Mouse (Mus musculus): Measurements from ENCODE around the gene Cfb.
"Not testable (repeated sequence)": the region's sequence is repeated elsewhere in the genome, so short reads cannot be mapped to it uniquely, and the experiment has no call there.

Gene Cfb

GRCm38 (mm10) chr17:34862416-34863081 is at the start of gene Cfb:
Cfb (minus strand) TSS chr17:34862518.
- peak; percentile 74 to 86 for DNase-seq

DNA sequence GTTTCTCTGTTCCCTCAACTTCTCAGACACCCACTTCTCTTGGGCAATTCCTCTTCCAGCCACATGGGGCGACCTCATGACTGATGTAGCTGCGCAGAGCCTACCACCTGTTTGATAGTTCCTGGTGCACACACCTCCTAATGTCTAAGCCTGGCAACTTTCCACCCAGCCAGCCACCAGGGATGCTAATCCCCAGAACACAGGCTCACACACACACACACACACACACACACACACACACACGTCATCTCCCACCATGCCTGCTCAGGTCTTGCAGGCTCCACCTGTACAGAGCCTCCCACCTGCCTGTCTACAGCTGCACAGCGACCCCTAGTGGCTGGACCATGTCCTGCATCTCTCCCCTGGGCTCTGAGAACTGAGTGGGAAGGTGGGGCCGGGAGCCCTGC is 49.6 kb upstream of the Cfb start:
- peak; percentile 87 to 93 for DNase-seq

- DNase-seq = peak; percentile 57 to 83
These were observed 48.7 kb upstream of the Cfb start for GRCm38 (mm10) chr17:34910982-34911381.

GRCm38 (mm10) chr17:34902895-34903294 is 40.6 kb upstream of the Cfb start:
- DNase-seq = no peak

- DNase-seq = not testable (repeated sequence)
These were observed 39.6 kb upstream of the Cfb start for GRCm38 (mm10) chr17:34901948-34902347.

GRCm38 (mm10) chr17:34900826-34901225 is 38.5 kb upstream of the Cfb start:
- DNase-seq = not testable (repeated sequence)

DNA sequence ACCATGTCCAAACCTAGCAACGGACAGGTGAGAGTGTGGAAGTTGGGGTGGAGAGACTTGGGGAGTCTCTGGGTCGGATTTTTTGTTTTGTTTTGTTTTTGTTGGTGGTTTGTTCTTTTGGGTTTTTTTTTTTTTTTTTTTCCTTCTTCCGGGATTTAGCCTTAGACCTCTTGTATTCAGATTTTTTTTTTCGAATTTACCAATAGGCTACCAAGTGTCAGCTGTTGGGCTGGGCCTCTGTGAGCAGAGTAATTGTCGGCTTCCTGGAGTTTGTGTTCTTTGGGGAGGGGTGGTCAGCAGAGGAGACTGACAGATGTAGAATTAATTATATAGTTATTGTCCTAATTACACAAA is 37.5 kb upstream of the Cfb start:
- peak; percentile 48 to 67 for DNase-seq

- DNase-seq = peak; percentile 52 to 74
These were observed 37.0 kb upstream of the Cfb start for GRCm38 (mm10) chr17:34899053-34899889.

GRCm38 (mm10) chr17:34898706-34899052 is 36.4 kb upstream of the Cfb start:
- DNase-seq = no peak

DNA sequence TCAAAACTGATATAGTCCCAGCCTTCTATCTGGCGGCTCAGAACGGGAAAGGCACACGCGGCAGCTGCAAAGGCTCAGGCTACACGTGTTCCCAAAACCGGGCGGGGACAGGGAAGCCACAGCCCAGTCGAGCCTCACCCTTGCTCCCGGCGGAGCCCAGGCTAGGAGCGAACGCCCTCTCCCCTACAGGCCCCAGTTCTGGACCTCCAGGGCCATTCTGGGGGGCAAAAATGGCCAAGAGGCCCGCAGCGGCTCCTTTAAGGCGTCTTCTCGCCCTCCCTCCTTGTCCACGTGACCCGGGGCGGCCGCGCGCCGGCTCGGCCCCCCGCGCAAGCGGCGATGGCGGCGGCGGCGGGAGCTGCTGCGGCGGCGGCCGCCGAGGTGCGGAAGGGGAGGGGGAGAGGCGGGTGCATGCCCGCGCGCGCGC is 35.9 kb upstream of the Cfb start, which contains the start of the genes C2 and Ehmt2:
Gene C2 (minus strand): TSS at position 106 of the 427 bp plus-strand sequence.
Gene Ehmt2 (plus strand): TSS at position 310 of the 427 bp plus-strand sequence.
- DNase-seq = peak; percentile 78 to 92

DNA sequence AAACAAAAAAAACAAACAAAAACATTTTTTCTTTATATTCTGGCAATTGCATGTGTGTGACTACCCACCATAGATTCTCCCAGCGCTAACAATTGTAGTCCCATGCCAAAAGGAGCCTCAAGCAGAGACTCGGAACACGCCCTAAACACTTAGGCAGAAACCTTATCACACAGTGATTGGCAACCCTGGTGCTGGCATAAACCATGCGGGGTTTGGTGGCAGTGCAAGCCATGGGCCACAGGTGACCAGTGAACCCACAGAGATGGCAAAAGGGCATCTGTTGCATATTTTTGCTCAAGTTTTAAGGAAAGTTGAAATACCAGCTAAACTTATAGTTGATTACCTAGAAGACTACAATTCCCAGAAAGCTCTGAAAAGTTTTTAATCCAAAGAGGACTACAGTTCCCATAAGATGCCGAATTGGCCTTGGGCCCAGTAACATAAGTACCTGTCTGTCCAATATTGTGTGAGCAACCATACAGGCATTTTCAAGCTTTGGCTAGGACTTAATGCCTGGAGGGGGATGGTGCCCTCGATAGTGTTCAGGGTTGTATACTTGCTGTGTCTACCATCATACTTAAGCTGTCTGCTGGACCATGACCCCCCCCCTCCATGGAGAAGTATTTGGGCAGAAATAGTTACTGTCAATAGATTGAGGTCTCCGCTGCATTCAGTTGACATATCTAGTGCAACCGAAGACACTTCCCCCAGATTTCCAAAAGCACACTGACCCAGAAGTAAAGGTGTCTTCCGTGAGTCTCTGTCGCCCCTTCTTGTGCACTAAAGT is 35.2 kb upstream of the Cfb start:
- DNase-seq = peak in 1 of 2 experiments; percentile 57

- peak in 1 of 2 experiments; percentile 48 for DNase-seq
These were observed 34.0 kb upstream of the Cfb start for GRCm38 (mm10) chr17:34896366-34896765.

GRCm38 (mm10) chr17:34895724-34896123 is 33.4 kb upstream of the Cfb start:
- peak in 1 of 2 experiments; percentile 42 for DNase-seq

GRCm38 (mm10) chr17:34894801-34895530 is 32.6 kb upstream of the Cfb start:
- peak; percentile 62 to 69 for DNase-seq

DNA sequence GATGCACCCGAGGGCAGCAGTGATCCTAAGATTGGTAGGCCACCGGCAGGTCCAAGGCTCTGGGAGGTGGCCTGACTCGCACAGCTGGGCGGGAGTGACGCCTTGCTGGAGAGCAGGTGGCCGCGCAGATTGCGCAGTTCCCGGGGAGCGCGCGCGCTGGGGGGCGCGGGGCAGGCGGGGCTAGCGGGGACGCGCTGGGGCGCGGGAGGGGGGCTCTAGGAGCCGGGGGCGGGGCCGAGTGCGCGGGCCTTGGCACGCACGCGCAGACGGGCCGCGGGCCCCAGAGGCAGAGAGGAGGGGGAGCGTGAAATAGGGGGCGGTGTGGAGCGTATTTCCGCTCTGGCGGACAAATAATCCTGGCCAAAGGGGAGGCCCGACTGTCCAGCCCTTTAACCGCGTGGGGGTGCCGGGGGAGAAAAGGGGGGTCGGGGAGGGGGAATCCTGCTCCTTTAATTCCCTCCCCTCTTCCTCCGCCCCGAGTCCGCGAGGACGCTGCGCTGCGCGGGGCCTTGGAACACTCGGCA is 31.8 kb upstream of the Cfb start:
- peak; percentile 95 to 97 for DNase-seq

DNA sequence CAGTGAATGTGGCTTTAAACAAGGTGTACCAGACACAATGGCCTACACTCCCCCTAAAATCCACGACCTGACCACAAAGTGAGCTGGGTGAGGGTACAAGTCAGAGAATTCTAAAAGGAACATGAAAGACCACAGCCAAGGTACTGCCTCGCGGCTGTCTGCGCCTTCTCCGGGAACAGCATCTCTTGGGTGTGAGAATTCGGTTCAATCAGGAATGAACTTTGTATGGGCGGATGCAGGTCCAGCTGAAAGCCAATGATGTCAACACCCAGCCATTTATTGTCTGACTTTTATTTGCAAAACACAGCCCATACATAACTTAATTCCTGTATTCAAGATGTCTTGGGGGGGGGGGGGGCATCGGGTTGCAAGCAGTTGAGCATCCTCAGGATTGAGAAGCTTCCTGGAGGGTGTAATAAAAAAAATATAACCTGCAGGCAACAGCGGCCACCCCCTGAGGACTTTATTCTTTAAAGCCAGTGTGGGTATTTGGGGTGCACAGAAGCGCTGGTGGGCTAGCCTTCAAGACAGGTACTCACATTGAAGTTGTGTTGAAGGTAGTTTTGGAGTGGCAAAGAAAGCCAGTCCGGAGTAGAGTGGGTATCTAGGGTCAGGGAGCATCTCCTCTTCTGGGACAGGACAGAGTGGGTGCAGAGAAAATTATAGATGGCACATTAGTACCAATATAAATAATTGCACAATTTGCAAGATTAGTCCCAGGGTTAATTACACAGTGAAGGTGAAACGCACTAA is 30.9 kb upstream of the Cfb start:
- no peak for DNase-seq

DNA sequence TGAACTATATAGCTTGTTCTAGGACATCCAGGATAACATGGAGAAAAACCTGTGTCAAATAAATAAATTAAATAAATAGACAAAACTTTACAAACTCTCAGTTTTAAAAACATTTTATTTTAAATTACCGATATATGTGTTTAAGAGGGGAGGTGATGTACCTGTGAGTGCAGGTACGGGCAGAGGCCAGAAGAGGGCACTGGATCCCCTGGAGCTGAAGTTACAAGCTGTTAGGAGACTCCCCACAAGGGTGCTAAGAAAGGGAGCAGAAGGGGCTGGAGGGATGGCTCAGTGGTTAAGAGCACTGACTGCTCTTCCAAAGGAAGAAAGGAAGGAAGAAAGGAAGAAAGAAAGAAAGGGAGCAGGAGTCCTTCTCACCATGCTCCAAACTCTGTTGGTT is 29.1 kb upstream of the Cfb start:
- DNase-seq = no peak

GRCm38 (mm10) chr17:34890074-34890743 is 27.9 kb upstream of the Cfb start:
- DNase-seq = no peak

DNA sequence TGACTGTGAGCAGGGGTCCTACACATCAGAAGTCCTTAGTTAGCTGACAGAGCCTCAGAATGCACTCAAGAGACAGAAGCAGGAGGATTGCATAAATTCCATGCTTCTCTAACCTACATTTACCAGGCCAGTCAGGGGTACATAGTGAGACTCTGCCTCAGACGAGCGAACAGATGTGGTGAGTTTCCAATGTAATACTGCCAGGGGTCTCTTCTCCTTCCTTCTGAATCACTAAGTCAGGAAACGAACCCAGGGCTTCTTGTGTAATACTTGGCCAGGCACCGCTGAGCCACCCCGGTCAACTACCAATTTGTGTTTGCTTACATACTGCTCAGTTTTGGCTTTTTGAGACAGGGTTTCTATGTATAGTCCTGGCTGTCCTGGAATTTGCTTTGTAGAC is 25.6 kb upstream of the Cfb start:
- DNase-seq = no peak

DNA sequence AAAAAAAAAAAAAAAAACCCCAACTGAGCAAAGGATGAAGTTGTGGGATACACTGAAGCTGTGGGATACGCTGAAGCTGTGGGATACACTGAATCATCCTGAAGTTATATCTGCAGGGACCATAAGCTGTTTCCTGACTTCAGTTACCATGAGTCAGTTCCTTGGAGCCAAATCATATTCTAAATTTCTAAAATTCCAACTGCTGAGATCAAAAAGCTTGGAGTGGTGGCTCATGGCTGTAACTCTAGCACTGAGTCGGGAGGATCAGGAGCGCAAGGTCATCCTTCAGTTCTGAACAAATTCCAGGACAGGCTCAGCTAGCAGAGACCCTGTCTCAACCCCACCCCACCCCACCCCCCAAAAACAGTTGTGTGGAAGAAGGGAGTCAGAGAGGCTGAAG is 23.3 kb upstream of the Cfb start:
- no peak for DNase-seq

DNA sequence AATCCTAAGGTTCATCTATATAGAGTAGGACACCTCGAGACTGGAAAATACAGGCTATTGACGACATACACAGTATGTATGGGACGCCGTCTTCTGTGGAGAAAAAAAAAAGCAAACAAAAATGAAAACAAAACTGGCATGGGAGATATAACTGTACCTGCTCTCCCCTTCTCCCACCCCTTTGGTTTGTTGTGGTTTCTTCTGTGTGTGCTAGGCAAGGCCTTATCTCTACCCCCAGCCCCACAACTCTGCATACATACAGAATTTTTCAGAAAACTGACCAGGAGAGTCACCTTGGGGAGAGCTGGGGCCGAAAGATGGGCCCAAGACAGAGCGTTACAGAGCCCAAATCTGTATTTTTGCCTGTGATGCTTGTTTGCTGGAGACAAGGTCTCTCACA is 22.4 kb upstream of the Cfb start:
- DNase-seq = no peak
